Mouse (Mus musculus) forebrain, postnatal 0 days (tissue): ENCODE results near the gene Hist1h1a. TPM values are rescaled to one million over a fixed set of nuclear protein-coding genes. Genes with fewer than 3 reads are reported as not detected.
"Not testable (repeated sequence)": the region's sequence is repeated elsewhere in the genome, so short reads cannot be mapped to it uniquely, and the experiment has no call there.

Experiments used
- ATAC-seq: fragments of 200-750 bp; cut with Nextera tagmentation; 2 replicates; pipeline ENCODE4 v1.8.0; 2017; ENCODE audit warnings: mild to moderate bottlenecking, moderate library complexity
- DNase-seq: peaks from one replicate; pipeline ENCODE4 v3.0.0-alpha.2; 2015
- H3K27ac ChIP-seq: fragments of 300-500 bp; sonication (generic); 2 replicates; pipeline ENCODE4 v1.5.1; 2014; ENCODE audit warnings: low read depth, mild to moderate bottlenecking, antibody characterized with exemption, low read length, moderate library complexity, mixed read lengths
- H3K27me3 ChIP-seq: fragments of 300-500 bp; sonication (generic); 2 replicates; pipeline ENCODE4 v1.6.1; 2014; ENCODE audit warnings: mild to moderate bottlenecking, low read length, mixed read lengths; ENCODE audit not compliant: insufficient read depth
- H3K36me3 ChIP-seq: fragments of 300-500 bp; sonication (generic); 2 replicates; pipeline ENCODE4 v1.6.1; 2014; ENCODE audit warnings: mild to moderate bottlenecking, moderate library complexity; ENCODE audit not compliant: insufficient read depth
- H3K4me1 ChIP-seq: fragments of 300-500 bp; sonication (generic); 2 replicates; pipeline ENCODE4 v1.6.1; 2014; ENCODE audit warnings: antibody characterized with exemption; ENCODE audit not compliant: insufficient read depth
- H3K4me2 ChIP-seq: fragments of 300-500 bp; sonication (generic); 2 replicates; pipeline ENCODE4 v1.6.1; 2014; ENCODE audit warnings: low read depth, mild to moderate bottlenecking, moderate library complexity
- H3K4me3 ChIP-seq: fragments of 300-500 bp; sonication (generic); 2 replicates; pipeline ENCODE4 v1.5.1; 2014; ENCODE audit warnings: low read depth, low read length, mixed read lengths
- H3K9ac ChIP-seq: fragments of 300-500 bp; sonication (generic); 2 replicates; pipeline ENCODE4 v1.6.1; 2014; ENCODE audit warnings: mild to moderate bottlenecking
- H3K9me3 ChIP-seq: fragments of 300-500 bp; sonication (generic); 2 replicates; pipeline ENCODE4 v1.6.1; 2016; ENCODE audit warnings: low read length
- CTCF ChIP-seq: sonication (generic); IDR thresholded peaks from 2 replicates; pipeline ENCODE4 v1.5.1; 2016; ENCODE audit warnings: antibody characterized with exemption, control low read depth, low read depth
- WGBS: fragments of 180-500 bp; shearing (Covaris S2); extraction: QIAGEN DNeasy Blood & Tissue Kit; methylation state at CpG from one replicate; pipeline ENCODE4 v1.1.7; 2014; 5-methylcytosine and 5-hydroxymethylcytosine counted together
- polyA plus RNA-seq: library from polyadenylated mRNA; unstranded; fragments of >200 nt; fragmentation: Nextera tagmentation; extraction: Ambion mirVana; gene quantifications from 2 replicates; pipeline ENCODE4 v1.2.1, GENCODE M21; 2015
- total RNA-seq: library from RNA; depleted of rRNA; stranded (reverse); fragments of >200 nt; gene quantifications from 2 replicates; pipeline ENCODE4 v1.2.3, GENCODE M21; 2014

The Hist1h1a gene
- total and polyA plus RNA-seq, 2 experiments from 2014 or later, result 0.36 to 195 TPM

GRCm38 (mm10) chr13:23766772-23767171, 3.3 kb downstream of the Hist1h1a start:
- no peaks in the 10 kb centered on the region for H3K9me3 ChIP-seq
- H3K36me3 ChIP-seq, result no peaks in the 10 kb centered on the region
- no peak overlapping the region for H3K4me3 ChIP-seq
- no peak overlapping the region for H3K27ac ChIP-seq
- no peak overlapping the region for H3K4me2 ChIP-seq
- peaks cover 11% of the 10 kb centered on the region; the same call in 1 of the 2 replicates for H3K4me1 ChIP-seq
- H3K27me3 ChIP-seq, result no peaks in the 10 kb centered on the region
- TF ChIP-seq CTCF, result no peak
- DNase-seq (no peak), ATAC-seq (no peak)
- no peak overlapping the region for H3K9ac ChIP-seq

- ATAC-seq (no peak), DNase-seq (no peak)
- Histone ChIP-seq H3K4me3 (no peak overlapping the region), H3K27ac (no peak overlapping the region), H3K4me2 (no peak overlapping the region), H3K36me3 (no peaks in the 10 kb centered on the region), H3K4me1 (peaks cover 7% of the 10 kb centered on the region; the same call in 1 of the 2 replicates), H3K9me3 (no peaks in the 10 kb centered on the region), H3K27me3 (no peaks in the 10 kb centered on the region), H3K9ac (no peak overlapping the region)
- TF ChIP-seq CTCF, result no peak
- 31% methylated on average over 5 of the region's 5 CpGs for WGBS
Measured at GRCm38 (mm10) chr13:23768834-23769397, 5.5 kb downstream of the Hist1h1a start.

GRCm38 (mm10) chr13:23769613-23770012, 6.1 kb downstream of the Hist1h1a start, which contains the start of gene Trim38:
Trim38 (plus strand) TSS chr13:23769913.
- 94% methylated on average over 2 of the region's 2 CpGs for WGBS
- H3K9me3 ChIP-seq, H3K27me3 ChIP-seq, H3K4me2 ChIP-seq, H3K4me1 ChIP-seq, DNase-seq, H3K4me3 ChIP-seq, ATAC-seq, H3K27ac ChIP-seq, H3K36me3 ChIP-seq, H3K9ac ChIP-seq: not testable (repeated sequence)

- Histone ChIP-seq H3K4me1 (no peaks in the 10 kb centered on the region), H3K4me2 (peak overlapping the region; percentile 23), H3K4me3 (no peak overlapping the region), H3K27me3 (no peaks in the 10 kb centered on the region), H3K9me3 (no peaks in the 10 kb centered on the region), H3K36me3 (no peaks in the 10 kb centered on the region), H3K27ac (no peak overlapping the region), H3K9ac (no peak overlapping the region)
- 28% methylated on average over 21 of the region's 21 CpGs for WGBS
- DNase-seq, result peak; percentile 46
- TF ChIP-seq CTCF, result no peak
- ATAC-seq, result peak; percentile 93
Measured at GRCm38 (mm10) chr13:23772561-23773313, 9.3 kb downstream of the Hist1h1a start.

- Histone ChIP-seq H3K9me3 (no peaks in the 10 kb centered on the region), H3K4me2 (no peak overlapping the region), H3K36me3 (no peaks in the 10 kb centered on the region), H3K27ac (no peak overlapping the region), H3K27me3 (no peaks in the 10 kb centered on the region), H3K9ac (no peak overlapping the region), H3K4me1 (no peaks in the 10 kb centered on the region), H3K4me3 (no peak overlapping the region)
- 96% methylated on average over 7 of the region's 7 CpGs for WGBS
- no peak for TF ChIP-seq CTCF
- no peak for DNase-seq
- no peak for ATAC-seq
Measured at GRCm38 (mm10) chr13:23778339-23778738, 14.9 kb downstream of the Hist1h1a start.

- no peaks in the 10 kb centered on the region for H3K4me1 ChIP-seq
- no peak overlapping the region for H3K9ac ChIP-seq
- no peak for TF ChIP-seq CTCF
- no peak overlapping the region for H3K4me2 ChIP-seq
- ATAC-seq (no peak), DNase-seq (no peak)
- no peaks in the 10 kb centered on the region for H3K27me3 ChIP-seq
- no peaks in the 10 kb centered on the region for H3K9me3 ChIP-seq
- no peaks in the 10 kb centered on the region for H3K36me3 ChIP-seq
- WGBS, result 87% methylated on average over 4 of the region's 4 CpGs
- no peak overlapping the region for H3K27ac ChIP-seq
- no peak overlapping the region for H3K4me3 ChIP-seq
Measured at GRCm38 (mm10) chr13:23779025-23779424, 15.6 kb downstream of the Hist1h1a start.

- no peak overlapping the region for H3K9ac ChIP-seq
- H3K36me3 ChIP-seq, result no peaks in the 10 kb centered on the region
- H3K9me3 ChIP-seq, result no peaks in the 10 kb centered on the region
- H3K4me3 ChIP-seq, result no peak overlapping the region
- no peaks in the 10 kb centered on the region for H3K4me1 ChIP-seq
- ATAC-seq, result peak; percentile 86
- peak; percentile 91 for TF ChIP-seq CTCF
- H3K27me3 ChIP-seq, result no peaks in the 10 kb centered on the region
- H3K27ac ChIP-seq, result no peak overlapping the region
- peak; percentile 88 for DNase-seq
- no peak overlapping the region for H3K4me2 ChIP-seq
- 45% methylated on average over 2 of the region's 2 CpGs for WGBS
Measured at GRCm38 (mm10) chr13:23792520-23792919, 29.1 kb downstream of the Hist1h1a start.
